Mouse (Mus musculus) layer of hippocampus, postnatal 14 days (tissue): ENCODE measurements at regions not wholly inside any gene's neighbourhood (a gene's known extent, or its start where the extent isn't known, plus 50 kb on each side); places are given as distances from the start of the nearest gene placed in this dataset.

Experiments
- DNase-seq, 2 experiments: peaks; one replicate each; pipeline ENCODE4 v3.0.0; 2021 to 2022; ENCODE audit warnings: low spot score in 2 of 2, mixed read lengths in 1 of 2

DNA sequence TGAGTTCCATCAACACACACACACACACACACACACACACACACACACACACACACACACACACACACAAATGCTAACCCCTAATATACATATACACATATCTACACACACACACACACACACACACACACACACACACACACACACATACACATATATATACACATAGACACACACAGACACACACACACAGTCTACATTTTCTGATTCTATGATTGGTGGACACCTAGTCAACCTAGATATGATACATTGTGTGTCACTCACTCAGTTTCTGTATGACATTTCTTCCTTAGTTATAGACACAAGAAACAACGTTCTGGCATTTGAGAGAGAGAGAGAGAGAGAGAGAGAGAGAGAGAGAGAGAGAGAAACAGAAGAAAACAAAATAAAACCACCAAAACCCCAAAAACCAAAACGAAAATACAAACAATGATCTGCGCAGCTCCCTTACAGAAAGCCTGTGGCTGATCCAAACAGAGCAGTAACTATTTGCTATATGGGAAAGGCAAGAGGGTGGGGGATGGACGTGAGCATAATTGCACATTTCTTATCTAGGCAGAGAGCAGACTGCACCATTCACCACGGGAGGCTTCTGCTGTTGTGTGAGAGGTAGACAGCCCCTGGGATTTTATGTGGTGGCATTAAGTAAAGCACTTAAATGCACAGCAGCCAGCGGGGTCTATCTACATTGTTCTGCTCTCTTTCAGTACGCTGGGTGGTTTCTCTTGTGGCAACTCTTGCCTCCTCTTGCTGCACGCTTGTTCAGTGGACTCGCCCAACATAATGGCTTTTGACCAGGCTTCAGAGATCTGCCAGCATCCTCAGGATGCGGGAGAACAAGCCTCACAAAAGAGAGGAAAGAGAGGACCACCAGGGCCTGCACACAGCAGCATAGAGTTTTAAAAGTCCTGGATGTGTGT lies 53.8 kb upstream of the Cadps start:
- DNase-seq = peak; percentile 6 to 12
